Mouse (Mus musculus): ENCODE measurements at regions not wholly inside any gene's neighbourhood (a gene's known extent, or its start where the extent isn't known, plus 50 kb on each side); places are given as distances from the start of the nearest gene placed in this dataset.

- H3K27me3 ChIP-seq (ENCODE audit: insufficient read depth, low read length) = peaks cover 13% of the 10 kb centered on the region
- no peaks in the 10 kb centered on the region for H3K36me3 ChIP-seq (ENCODE audit: insufficient read depth, low read length)
- no peak for TF ChIP-seq POU5F1 (IDR thresholded peaks at IDR 0.05; ENCODE audit: borderline replicate concordance, low read length)
- no peak for TF ChIP-seq CTCF (conservative IDR thresholded peaks at IDR 0.05; ENCODE audit: low read length)
- TF ChIP-seq NANOG (IDR thresholded peaks at IDR 0.05; ENCODE audit: borderline replicate concordance, low read length) = no peak
- H3K4me1 ChIP-seq (replicated peaks; ENCODE audit: low read depth, low read length) = peaks cover 16% of the 10 kb centered on the region
- no peaks in the 10 kb centered on the region for H3K9me3 ChIP-seq (ENCODE audit: low read length)
- no peak overlapping the region for H3K4me3 ChIP-seq (replicated peaks; ENCODE audit: low read length)
These were observed 107.1 kb upstream of the Rreb1 start for GRCm38 (mm10) chr13:37671109-37671508.

GRCm38 (mm10) chr13:37674676-37675350 is 103.4 kb upstream of the Rreb1 start:
- Histone ChIP-seq H3K27me3 (ENCODE audit: insufficient read depth, low read length) (0 out of 2 replicates have a peak, but pooled peaks cover 6% of the 10 kb centered on the region), H3K9me3 (ENCODE audit: low read length) (no peaks in the 10 kb centered on the region), H3K4me1 (replicated peaks; ENCODE audit: low read depth, low read length) (peaks cover 9% of the 10 kb centered on the region), H3K36me3 (ENCODE audit: insufficient read depth, low read length) (no peaks in the 10 kb centered on the region), H3K4me3 (replicated peaks; ENCODE audit: low read length) (no peak overlapping the region)
- TF ChIP-seq NANOG (IDR thresholded peaks at IDR 0.05; ENCODE audit: borderline replicate concordance, low read length) (no peak), POU5F1 (IDR thresholded peaks at IDR 0.05; ENCODE audit: borderline replicate concordance, low read length) (no peak)

- H3K36me3 ChIP-seq (ENCODE audit: insufficient read depth, low read length) = no peaks in the 10 kb centered on the region
- TF ChIP-seq NANOG (IDR thresholded peaks at IDR 0.05; ENCODE audit: borderline replicate concordance, low read length) (no peak), POU5F1 (IDR thresholded peaks at IDR 0.05; ENCODE audit: borderline replicate concordance, low read length) (no peak), CTCF (conservative IDR thresholded peaks at IDR 0.05; ENCODE audit: low read length) (no peak)
- H3K27me3 ChIP-seq (ENCODE audit: insufficient read depth, low read length) = peaks cover 13% of the 10 kb centered on the region; the same call in 1 of the 2 replicates
- H3K4me1 ChIP-seq (replicated peaks; ENCODE audit: low read depth, low read length) = peaks cover 9% of the 10 kb centered on the region
- H3K9me3 ChIP-seq (ENCODE audit: low read length) = 0 out of 2 replicates have a peak, but pooled peaks cover 5% of the 10 kb centered on the region
- H3K4me3 ChIP-seq (replicated peaks; ENCODE audit: low read length) = no peak overlapping the region
These were observed 102.5 kb upstream of the Rreb1 start for GRCm38 (mm10) chr13:37675718-37676117.

GRCm38 (mm10) chr13:37676912-37677311 is 101.3 kb upstream of the Rreb1 start:
- Histone ChIP-seq H3K36me3 (ENCODE audit: insufficient read depth, low read length) (no peaks in the 10 kb centered on the region), H3K4me1 (replicated peaks; ENCODE audit: low read depth, low read length) (peaks cover 13% of the 10 kb centered on the region), H3K27me3 (ENCODE audit: insufficient read depth, low read length) (peaks cover 13% of the 10 kb centered on the region; the same call in 1 of the 2 replicates), H3K9me3 (ENCODE audit: low read length) (0 out of 2 replicates have a peak, but pooled peaks cover 5% of the 10 kb centered on the region), H3K4me3 (replicated peaks; ENCODE audit: low read length) (no peak overlapping the region)
- TF ChIP-seq NANOG (IDR thresholded peaks at IDR 0.05; ENCODE audit: borderline replicate concordance, low read length) = no peak
- TF ChIP-seq POU5F1 (IDR thresholded peaks at IDR 0.05; ENCODE audit: borderline replicate concordance, low read length) = no peak
- TF ChIP-seq CTCF (conservative IDR thresholded peaks at IDR 0.05; ENCODE audit: low read length) = no peak

- Histone ChIP-seq H3K27me3 (ENCODE audit: insufficient read depth, low read length) (peaks cover 13% of the 10 kb centered on the region; the same call in 1 of the 2 replicates), H3K4me1 (replicated peaks; ENCODE audit: low read depth, low read length) (peaks cover 13% of the 10 kb centered on the region), H3K36me3 (ENCODE audit: insufficient read depth, low read length) (no peaks in the 10 kb centered on the region), H3K4me3 (replicated peaks; ENCODE audit: low read length) (no peak overlapping the region), H3K9me3 (ENCODE audit: low read length) (0 out of 2 replicates have a peak, but pooled peaks cover 5% of the 10 kb centered on the region)
- no peak for TF ChIP-seq POU5F1 (IDR thresholded peaks at IDR 0.05; ENCODE audit: borderline replicate concordance, low read length)
- TF ChIP-seq CTCF (conservative IDR thresholded peaks at IDR 0.05; ENCODE audit: low read length) = no peak
- no peak for TF ChIP-seq NANOG (IDR thresholded peaks at IDR 0.05; ENCODE audit: borderline replicate concordance, low read length)
These were observed 99.9 kb upstream of the Rreb1 start for GRCm38 (mm10) chr13:37678251-37678650.

- H3K27me3 ChIP-seq (ENCODE audit: insufficient read depth, low read length) = peaks cover 13% of the 10 kb centered on the region; the same call in 1 of the 2 replicates
- TF ChIP-seq CTCF (conservative IDR thresholded peaks at IDR 0.05; ENCODE audit: low read length) (no peak), POU5F1 (IDR thresholded peaks at IDR 0.05; ENCODE audit: borderline replicate concordance, low read length) (no peak), NANOG (IDR thresholded peaks at IDR 0.05; ENCODE audit: borderline replicate concordance, low read length) (no peak)
- H3K36me3 ChIP-seq (ENCODE audit: insufficient read depth, low read length) = no peaks in the 10 kb centered on the region
- 0 out of 2 replicates have a peak, but pooled peaks cover 5% of the 10 kb centered on the region for H3K9me3 ChIP-seq (ENCODE audit: low read length)
- H3K4me1 ChIP-seq (replicated peaks; ENCODE audit: low read depth, low read length) = peaks cover 13% of the 10 kb centered on the region
- H3K4me3 ChIP-seq (replicated peaks; ENCODE audit: low read length) = no peak overlapping the region
These were observed 99.4 kb upstream of the Rreb1 start for GRCm38 (mm10) chr13:37678772-37679171.

- TF ChIP-seq POU5F1 (IDR thresholded peaks at IDR 0.05; ENCODE audit: borderline replicate concordance, low read length) (no peak), CTCF (conservative IDR thresholded peaks at IDR 0.05; ENCODE audit: low read length) (no peak), NANOG (IDR thresholded peaks at IDR 0.05; ENCODE audit: borderline replicate concordance, low read length) (no peak)
- Histone ChIP-seq H3K4me1 (replicated peaks; ENCODE audit: low read depth, low read length) (peaks cover 7% of the 10 kb centered on the region; the same call in 1 of the 2 replicates), H3K9me3 (ENCODE audit: low read length) (0 out of 2 replicates have a peak, but pooled peaks cover 5% of the 10 kb centered on the region), H3K27me3 (ENCODE audit: insufficient read depth, low read length) (peaks cover 13% of the 10 kb centered on the region; the same call in 1 of the 2 replicates), H3K4me3 (replicated peaks; ENCODE audit: low read length) (no peak overlapping the region), H3K36me3 (ENCODE audit: insufficient read depth, low read length) (no peaks in the 10 kb centered on the region)
These were observed 97.2 kb upstream of the Rreb1 start for GRCm38 (mm10) chr13:37680837-37681619.

GRCm38 (mm10) chr13:37683045-37683679 is 95.0 kb upstream of the Rreb1 start:
- TF ChIP-seq CTCF (conservative IDR thresholded peaks at IDR 0.05; ENCODE audit: low read length) (no peak), POU5F1 (IDR thresholded peaks at IDR 0.05; ENCODE audit: borderline replicate concordance, low read length) (no peak), NANOG (IDR thresholded peaks at IDR 0.05; ENCODE audit: borderline replicate concordance, low read length) (no peak)

More at GRCm38 (mm10) chr13:37683045-37683679, 95.0 kb upstream of the Rreb1 start:
- H3K36me3 ChIP-seq (ENCODE audit: insufficient read depth, low read length) = no peaks in the 10 kb centered on the region
- H3K27me3 ChIP-seq (ENCODE audit: insufficient read depth, low read length) = peaks cover 13% of the 10 kb centered on the region; the same call in 1 of the 2 replicates
- 0 out of 2 replicates have a peak, but pooled peaks cover 5% of the 10 kb centered on the region for H3K9me3 ChIP-seq (ENCODE audit: low read length)
- peaks cover 10% of the 10 kb centered on the region; the same call in 1 of the 2 replicates for H3K4me1 ChIP-seq (replicated peaks; ENCODE audit: low read depth, low read length)
- no peak overlapping the region for H3K4me3 ChIP-seq (replicated peaks; ENCODE audit: low read length)
